Mouse (Mus musculus): ENCODE measurements at regions not wholly inside any gene's neighbourhood (a gene's known extent, or its start where the extent isn't known, plus 50 kb on each side); places are given as distances from the start of the nearest gene placed in this dataset.
A peak's percentile ranks its signal among the peaks of the same experiment; 100 is the strongest.

DNA sequence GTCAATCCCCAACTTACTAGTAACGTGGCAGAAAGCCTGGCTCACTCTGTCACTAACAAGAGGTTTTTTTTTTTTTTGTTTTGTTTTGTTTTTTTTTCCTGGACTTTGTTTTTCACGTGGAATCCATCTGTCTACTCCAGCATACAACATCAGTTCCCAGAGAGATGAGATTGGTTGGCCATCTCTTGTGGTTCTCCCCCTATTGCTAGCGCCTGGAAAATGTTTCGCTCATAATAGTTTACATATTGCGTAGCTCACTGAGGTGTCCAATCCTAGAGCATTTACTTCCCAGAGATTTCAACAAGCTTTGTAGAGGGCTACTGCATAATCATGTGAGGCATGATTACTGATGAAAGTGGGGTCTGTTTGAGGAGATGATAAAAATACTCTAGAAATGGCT is 360.1 kb downstream of the Gsdmc2 start:
- H3K27ac ChIP-seq (ENCODE audit: low read depth, low read length) = no peak overlapping the region
- no peak overlapping the region for H3K9ac ChIP-seq
- no peak overlapping the region for H3K4me3 ChIP-seq (ENCODE audit: low read depth, low read length)
- no peaks in the 10 kb centered on the region for H3K9me3 ChIP-seq (ENCODE audit: low read length)
- 71% methylated on average over 5 of the region's 5 CpGs for WGBS
- ATAC-seq (no peak), DNase-seq (no peak)
- H3K4me2 ChIP-seq (ENCODE audit: low read depth) = no peak overlapping the region
- no peaks in the 10 kb centered on the region for H3K27me3 ChIP-seq (ENCODE audit: insufficient read depth, low read length)
- no peak for TF ChIP-seq CTCF (IDR thresholded peaks at IDR 0.05; ENCODE audit: low read depth)
- H3K36me3 ChIP-seq (ENCODE audit: insufficient read depth) = no peaks in the 10 kb centered on the region
- no peaks in the 10 kb centered on the region for H3K4me1 ChIP-seq (ENCODE audit: insufficient read depth)

GRCm38 (mm10) chr15:63484217-63484887 is 360.6 kb downstream of the Gsdmc2 start:
- no peak for DNase-seq
- H3K27ac ChIP-seq (ENCODE audit: low read depth, low read length) = no peak overlapping the region
- TF ChIP-seq CTCF (IDR thresholded peaks at IDR 0.05; ENCODE audit: low read depth) = no peak
- no peaks in the 10 kb centered on the region for H3K4me1 ChIP-seq (ENCODE audit: insufficient read depth)
- H3K4me2 ChIP-seq (ENCODE audit: low read depth) = no peak overlapping the region
- no peak overlapping the region for H3K9ac ChIP-seq
- ATAC-seq = no peak
- WGBS = 41% methylated on average over 4 of the region's 4 CpGs
- no peaks in the 10 kb centered on the region for H3K36me3 ChIP-seq (ENCODE audit: insufficient read depth)
- no peaks in the 10 kb centered on the region for H3K27me3 ChIP-seq (ENCODE audit: insufficient read depth, low read length)
- H3K9me3 ChIP-seq (ENCODE audit: low read length) = no peaks in the 10 kb centered on the region
- H3K4me3 ChIP-seq (ENCODE audit: low read depth, low read length) = no peak overlapping the region

DNA sequence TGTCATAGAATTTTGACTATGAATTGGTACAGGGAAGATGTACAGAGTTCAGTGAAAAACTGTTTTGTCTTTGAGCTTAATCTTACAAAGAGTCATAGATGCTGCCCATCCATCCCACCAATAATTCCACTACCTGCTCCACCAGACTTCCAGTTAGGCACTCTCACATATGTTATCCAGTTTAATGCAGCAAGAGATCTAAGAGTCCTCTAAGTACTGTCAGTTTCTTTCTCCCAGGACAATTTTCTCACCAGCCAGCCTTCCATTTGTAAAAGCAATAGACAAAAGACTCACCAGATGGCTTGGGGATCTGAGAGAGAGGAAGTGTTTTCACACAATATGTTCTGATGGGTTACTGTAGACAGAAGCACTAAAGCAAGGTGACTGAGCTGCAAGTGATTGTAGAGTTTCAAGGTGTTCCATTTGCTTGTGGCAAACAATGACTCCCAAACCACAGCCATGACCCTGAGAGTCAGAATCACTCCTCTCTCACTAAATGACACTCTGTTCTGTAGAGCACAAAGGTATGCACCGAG is 365.6 kb downstream of the Gsdmc2 start:
- TF ChIP-seq CTCF (IDR thresholded peaks at IDR 0.05; ENCODE audit: low read depth) = no peak
- Histone ChIP-seq H3K9me3 (ENCODE audit: low read length) (no peaks in the 10 kb centered on the region), H3K4me2 (ENCODE audit: low read depth) (no peak overlapping the region), H3K36me3 (ENCODE audit: insufficient read depth) (no peaks in the 10 kb centered on the region), H3K27ac (ENCODE audit: low read depth, low read length) (no peak overlapping the region), H3K9ac (no peak overlapping the region), H3K4me1 (ENCODE audit: insufficient read depth) (no peaks in the 10 kb centered on the region), H3K4me3 (ENCODE audit: low read depth, low read length) (no peak overlapping the region), H3K27me3 (ENCODE audit: insufficient read depth, low read length) (no peaks in the 10 kb centered on the region)
- 53% methylated on average over 1 of the region's 1 CpGs for WGBS
- DNase-seq = peak; percentile 36
- ATAC-seq = peak; percentile 27; the same call in 1 of the 2 replicates

DNA sequence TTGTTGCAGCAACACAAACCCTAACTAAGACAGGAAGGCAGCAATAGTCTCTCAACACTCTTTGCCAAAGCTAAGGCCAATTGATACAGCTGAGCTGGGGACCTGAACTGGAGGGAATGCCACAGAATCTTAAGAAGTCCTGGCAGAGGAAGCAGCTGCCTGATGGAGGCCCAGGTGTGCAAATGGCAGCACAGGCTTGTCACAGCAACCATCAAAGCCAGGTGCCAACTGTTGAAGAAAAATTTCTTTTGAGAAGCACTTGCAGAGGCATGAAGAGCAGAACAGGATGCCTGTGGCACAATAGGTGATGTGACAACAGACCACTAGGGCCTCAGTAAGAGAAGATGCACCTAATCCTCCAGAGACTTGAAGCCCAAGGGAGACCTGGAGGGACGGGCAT is 378.1 kb downstream of the Gsdmc2 start:
- H3K9ac ChIP-seq = no peak overlapping the region
- H3K4me1 ChIP-seq (ENCODE audit: insufficient read depth) = no peaks in the 10 kb centered on the region
- ATAC-seq (no peak), DNase-seq (no peak)
- H3K4me2 ChIP-seq (ENCODE audit: low read depth) = no peak overlapping the region
- H3K4me3 ChIP-seq (ENCODE audit: low read depth, low read length) = no peak overlapping the region
- WGBS = 79% methylated on average over 1 of the region's 1 CpGs
- TF ChIP-seq CTCF (IDR thresholded peaks at IDR 0.05; ENCODE audit: low read depth) = no peak
- no peak overlapping the region for H3K27ac ChIP-seq (ENCODE audit: low read depth, low read length)
- no peaks in the 10 kb centered on the region for H3K27me3 ChIP-seq (ENCODE audit: insufficient read depth, low read length)
- no peaks in the 10 kb centered on the region for H3K9me3 ChIP-seq (ENCODE audit: low read length)
- no peaks in the 10 kb centered on the region for H3K36me3 ChIP-seq (ENCODE audit: insufficient read depth)

DNA sequence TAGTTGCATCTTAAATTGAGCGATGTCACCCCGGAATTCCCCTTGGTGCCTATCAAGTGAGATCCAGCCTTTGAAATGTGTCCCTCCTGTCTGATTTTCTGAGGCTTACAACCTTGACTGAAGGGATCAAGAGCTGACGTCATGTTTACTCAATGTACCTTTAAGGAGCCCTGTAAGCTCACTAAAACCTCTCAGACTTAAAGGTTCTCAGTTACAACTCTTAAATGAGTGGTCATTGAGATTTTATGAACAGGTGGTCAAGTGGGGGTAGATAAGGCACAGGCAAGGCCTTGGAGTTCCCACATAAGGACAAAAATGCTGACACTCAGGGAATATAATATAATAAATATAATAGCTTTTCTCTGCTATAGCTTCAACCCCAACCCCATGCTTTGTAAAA is 392.4 kb downstream of the Gsdmc2 start:
- no peaks in the 10 kb centered on the region for H3K4me1 ChIP-seq (ENCODE audit: insufficient read depth)
- H3K36me3 ChIP-seq (ENCODE audit: insufficient read depth) = no peaks in the 10 kb centered on the region
- H3K27me3 ChIP-seq (ENCODE audit: insufficient read depth, low read length) = no peaks in the 10 kb centered on the region
- no peak overlapping the region for H3K9ac ChIP-seq
- H3K4me2 ChIP-seq (ENCODE audit: low read depth) = no peak overlapping the region
- no peak overlapping the region for H3K4me3 ChIP-seq (ENCODE audit: low read depth, low read length)
- no peak for ATAC-seq
- no peak overlapping the region for H3K27ac ChIP-seq (ENCODE audit: low read depth, low read length)
- no peak for DNase-seq
- WGBS = 91% methylated on average over 3 of the region's 3 CpGs
- no peaks in the 10 kb centered on the region for H3K9me3 ChIP-seq (ENCODE audit: low read length)
- TF ChIP-seq CTCF (IDR thresholded peaks at IDR 0.05; ENCODE audit: low read depth) = no peak

GRCm38 (mm10) chr15:63446288-63446687 is 398.7 kb downstream of the Gsdmc2 start:
- ATAC-seq (no peak), DNase-seq (no peak)
- Histone ChIP-seq H3K4me2 (ENCODE audit: low read depth) (no peak overlapping the region), H3K36me3 (ENCODE audit: insufficient read depth) (no peaks in the 10 kb centered on the region), H3K9ac (no peak overlapping the region), H3K27ac (ENCODE audit: low read depth, low read length) (no peak overlapping the region), H3K9me3 (ENCODE audit: low read length) (no peaks in the 10 kb centered on the region), H3K4me1 (ENCODE audit: insufficient read depth) (no peaks in the 10 kb centered on the region), H3K27me3 (ENCODE audit: insufficient read depth, low read length) (no peaks in the 10 kb centered on the region), H3K4me3 (ENCODE audit: low read depth, low read length) (no peak overlapping the region)
- TF ChIP-seq CTCF (IDR thresholded peaks at IDR 0.05; ENCODE audit: low read depth) = no peak
- 42% methylated on average over 4 of the region's 4 CpGs for WGBS

GRCm38 (mm10) chr15:63445016-63445415 is 400.0 kb downstream of the Gsdmc2 start:
- WGBS = 85% methylated on average over 4 of the region's 4 CpGs
- TF ChIP-seq CTCF (IDR thresholded peaks at IDR 0.05; ENCODE audit: low read depth) = no peak

More at GRCm38 (mm10) chr15:63445016-63445415, 400.0 kb downstream of the Gsdmc2 start:
- DNase-seq = no peak
- H3K9me3 ChIP-seq (ENCODE audit: low read length) = no peaks in the 10 kb centered on the region
- no peak overlapping the region for H3K4me3 ChIP-seq (ENCODE audit: low read depth, low read length)
- H3K27me3 ChIP-seq (ENCODE audit: insufficient read depth, low read length) = no peaks in the 10 kb centered on the region
- no peak overlapping the region for H3K4me2 ChIP-seq (ENCODE audit: low read depth)
- no peaks in the 10 kb centered on the region for H3K4me1 ChIP-seq (ENCODE audit: insufficient read depth)
- H3K27ac ChIP-seq (ENCODE audit: low read depth, low read length) = no peak overlapping the region
- no peaks in the 10 kb centered on the region for H3K36me3 ChIP-seq (ENCODE audit: insufficient read depth)
- no peak for ATAC-seq
- no peak overlapping the region for H3K9ac ChIP-seq
